Mouse (Mus musculus): ENCODE measurements around the gene Car1. TPM values are rescaled to one million over a fixed set of nuclear protein-coding genes. Genes with fewer than 3 reads are reported as not detected.

Car1 gene
- 0.19 and 0.47 TPM in 2 replicates for polyA plus RNA-seq (2021; fragmentation: Nextera tagmentation)
- long read RNA-seq, experiment 1, result 0 reads
- long read RNA-seq, experiment 2, partial matches to known transcripts, result 0 of 1 reads
- long read RNA-seq, experiment 2, other reads (novel, unspliced or antisense), result 1 of 1 reads

GRCm38 (mm10) chr3:14808211-14808610, at the start of gene Car1:
Gene Car1 (minus strand): TSS chr3:14808368.

Other genes starting within 250 kb of the Car1 start
- gene 1810022K09Rik, start 197.1 kb downstream of the Car1 start, polyA plus RNA-seq (2021; fragmentation: Nextera tagmentation), result 309 and 353 TPM in 2 replicates
- gene Car13, start 166.6 kb downstream of the Car1 start, polyA plus RNA-seq (2021; fragmentation: Nextera tagmentation), result 1.5 and 1.8 TPM in 2 replicates
- 1.3 and 2.2 TPM in 2 replicates for gene Car3, start 55.1 kb upstream of the Car1 start, polyA plus RNA-seq (2021; fragmentation: Nextera tagmentation)
- 198 and 201 TPM in 2 replicates for gene Car2, start 77.9 kb upstream of the Car1 start, polyA plus RNA-seq (2021; fragmentation: Nextera tagmentation)